Mouse (Mus musculus): ENCODE measurements at regions not wholly inside any gene's neighbourhood (a gene's known extent, or its start where the extent isn't known, plus 50 kb on each side); places are given as distances from the start of the nearest gene placed in this dataset.

DNA sequence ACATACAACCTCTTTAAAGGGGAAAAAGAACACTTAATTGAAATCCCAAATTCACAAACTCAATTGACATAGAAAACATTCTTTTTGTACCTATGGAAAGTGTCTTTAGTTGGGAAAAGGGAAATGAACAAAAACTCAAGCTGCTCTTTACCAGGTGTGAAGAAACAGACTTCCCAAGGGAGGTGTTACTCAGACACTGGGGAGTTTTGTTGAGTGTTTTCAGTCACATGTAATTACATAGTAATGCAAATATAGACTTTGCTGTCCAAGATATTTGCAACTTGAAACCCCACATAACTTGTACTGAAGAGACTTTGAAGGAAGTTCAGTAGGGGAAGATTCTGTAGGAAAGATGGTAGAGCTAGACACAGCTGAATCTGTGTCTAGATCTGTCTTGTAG is 547.7 kb upstream of the Zfp960 start:
- no peak overlapping the region for H3K27ac ChIP-seq (ENCODE audit: insufficient read depth, low read depth, low read length)
- H3K4me1 ChIP-seq (ENCODE audit: control insufficient read depth, insufficient read depth, low read length) = no peaks in the 10 kb centered on the region
- no peak overlapping the region for H3K4me3 ChIP-seq (ENCODE audit: insufficient read depth, low read length)
- TF ChIP-seq CTCF (IDR thresholded peaks at IDR 0.05; ENCODE audit: low read depth, low read length) = no peak
- no peak for TF ChIP-seq POLR2A (IDR thresholded peaks at IDR 0.05; ENCODE audit: borderline replicate concordance, low read depth, low read length)

DNA sequence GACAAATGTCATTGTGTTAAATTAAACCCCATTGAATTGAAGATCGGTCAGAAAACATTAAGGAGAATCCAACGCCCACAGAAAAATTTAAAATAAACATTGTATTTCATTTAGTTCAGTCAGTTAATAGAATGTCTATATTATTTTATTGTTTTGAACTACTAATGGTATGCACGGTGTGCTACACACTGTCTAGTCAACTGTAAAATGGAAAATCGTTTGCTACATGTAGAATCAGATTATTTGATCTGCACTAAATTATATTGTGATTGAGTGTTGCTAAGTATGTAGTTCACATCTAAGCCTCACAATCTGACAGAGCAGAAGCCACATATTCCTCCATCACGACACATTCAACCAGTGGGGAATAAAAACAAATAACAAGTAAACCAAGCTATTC is 570.0 kb upstream of the Zfp960 start:
- no peak for TF ChIP-seq CTCF (IDR thresholded peaks at IDR 0.05; ENCODE audit: low read depth, low read length)
- TF ChIP-seq POLR2A (IDR thresholded peaks at IDR 0.05; ENCODE audit: borderline replicate concordance, low read depth, low read length) = no peak
- peaks cover 4% of the 10 kb centered on the region for H3K4me1 ChIP-seq (ENCODE audit: control insufficient read depth, insufficient read depth, low read length)
- no peak overlapping the region for H3K4me3 ChIP-seq (ENCODE audit: insufficient read depth, low read length)
- H3K27ac ChIP-seq (ENCODE audit: insufficient read depth, low read depth, low read length) = no peak overlapping the region

DNA sequence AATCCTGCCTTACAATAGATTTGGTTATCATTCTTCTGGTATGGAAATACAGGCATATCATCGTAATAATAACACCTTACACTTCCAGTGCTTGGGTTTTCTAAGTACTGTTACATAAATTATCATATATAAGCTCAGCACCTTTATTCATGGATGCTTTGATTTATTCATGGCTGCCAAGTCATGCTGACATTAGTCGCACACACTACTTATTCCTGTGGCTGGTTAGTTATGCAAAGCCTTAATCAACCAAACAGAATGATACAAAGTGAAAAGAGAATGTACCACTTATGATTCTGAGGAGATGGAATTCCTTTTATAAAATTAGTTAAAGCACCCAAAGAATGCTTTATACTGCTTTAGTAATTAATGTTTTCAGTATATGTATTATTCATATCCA is 570.4 kb upstream of the Zfp960 start:
- H3K27ac ChIP-seq (ENCODE audit: insufficient read depth, low read depth, low read length) = no peak overlapping the region
- TF ChIP-seq POLR2A (IDR thresholded peaks at IDR 0.05; ENCODE audit: borderline replicate concordance, low read depth, low read length) = no peak
- TF ChIP-seq CTCF (IDR thresholded peaks at IDR 0.05; ENCODE audit: low read depth, low read length) = no peak
- peaks cover 4% of the 10 kb centered on the region for H3K4me1 ChIP-seq (ENCODE audit: control insufficient read depth, insufficient read depth, low read length)
- no peak overlapping the region for H3K4me3 ChIP-seq (ENCODE audit: insufficient read depth, low read length)

DNA sequence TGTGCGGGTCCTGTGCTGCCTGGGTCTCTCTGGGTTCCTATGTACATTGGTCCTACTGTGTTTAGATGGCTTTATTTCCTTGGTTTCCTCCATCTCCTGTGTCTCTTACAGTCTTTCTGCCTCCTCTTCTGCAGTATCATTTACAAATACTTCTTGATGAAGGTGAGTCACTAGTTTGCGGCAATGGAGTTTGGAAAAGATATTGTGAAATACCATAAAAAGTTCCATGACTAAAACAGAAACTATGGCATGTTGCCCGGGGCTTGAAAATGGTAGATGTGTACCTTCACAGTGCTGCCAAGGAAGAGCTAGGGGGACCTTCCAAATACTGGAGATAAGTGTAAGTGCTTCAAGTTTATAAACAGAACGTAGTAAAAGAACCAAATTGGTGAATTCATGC is 571.4 kb upstream of the Zfp960 start:
- Histone ChIP-seq H3K27ac (ENCODE audit: insufficient read depth, low read depth, low read length) (no peak overlapping the region), H3K4me3 (ENCODE audit: insufficient read depth, low read length) (no peak overlapping the region), H3K4me1 (ENCODE audit: control insufficient read depth, insufficient read depth, low read length) (peaks cover 4% of the 10 kb centered on the region)
- TF ChIP-seq POLR2A (IDR thresholded peaks at IDR 0.05; ENCODE audit: borderline replicate concordance, low read depth, low read length) (no peak), CTCF (IDR thresholded peaks at IDR 0.05; ENCODE audit: low read depth, low read length) (no peak)

DNA sequence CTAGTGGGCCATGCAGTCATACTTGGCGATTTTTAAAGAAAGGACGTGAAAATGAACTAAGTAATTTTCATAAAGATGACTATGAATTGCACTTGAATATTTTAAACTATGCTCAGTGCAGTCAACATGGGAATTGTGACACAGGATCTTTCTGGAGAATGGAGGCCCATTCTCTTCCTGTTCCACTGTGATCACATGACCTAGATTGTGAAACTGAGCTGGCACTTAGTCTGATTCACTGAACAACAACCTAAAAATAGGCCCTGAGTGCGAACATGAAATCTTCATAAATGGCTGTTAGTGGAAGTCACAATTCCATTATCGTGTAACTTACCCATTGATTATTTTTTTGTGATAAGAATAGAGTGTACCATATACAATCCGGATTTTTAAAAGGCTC is 577.6 kb upstream of the Zfp960 start:
- peak overlapping the region; percentile 51 for H3K27ac ChIP-seq (ENCODE audit: insufficient read depth, low read depth, low read length)
- TF ChIP-seq CTCF (IDR thresholded peaks at IDR 0.05; ENCODE audit: low read depth, low read length) (no peak), POLR2A (IDR thresholded peaks at IDR 0.05; ENCODE audit: borderline replicate concordance, low read depth, low read length) (no peak)
- peaks cover 6% of the 10 kb centered on the region for H3K4me1 ChIP-seq (ENCODE audit: control insufficient read depth, insufficient read depth, low read length)
- H3K4me3 ChIP-seq (ENCODE audit: insufficient read depth, low read length) = no peak overlapping the region

- Histone ChIP-seq H3K4me3 (ENCODE audit: insufficient read depth, low read length) (no peak overlapping the region), H3K4me1 (ENCODE audit: control insufficient read depth, insufficient read depth, low read length) (peaks cover 6% of the 10 kb centered on the region), H3K27ac (ENCODE audit: insufficient read depth, low read depth, low read length) (no peak overlapping the region)
- TF ChIP-seq CTCF (IDR thresholded peaks at IDR 0.05; ENCODE audit: low read depth, low read length) (no peak), POLR2A (IDR thresholded peaks at IDR 0.05; ENCODE audit: borderline replicate concordance, low read depth, low read length) (no peak)
These were observed 579.9 kb upstream of the Zfp960 start for GRCm38 (mm10) chr17:16483976-16484375.

GRCm38 (mm10) chr17:16481722-16482121 is 582.2 kb upstream of the Zfp960 start:
- TF ChIP-seq CTCF (IDR thresholded peaks at IDR 0.05; ENCODE audit: low read depth, low read length) = no peak
- no peak for TF ChIP-seq POLR2A (IDR thresholded peaks at IDR 0.05; ENCODE audit: borderline replicate concordance, low read depth, low read length)
- H3K4me1 ChIP-seq (ENCODE audit: control insufficient read depth, insufficient read depth, low read length) = peaks cover 5% of the 10 kb centered on the region
- H3K27ac ChIP-seq (ENCODE audit: insufficient read depth, low read depth, low read length) = no peak overlapping the region
- H3K4me3 ChIP-seq (ENCODE audit: insufficient read depth, low read length) = no peak overlapping the region

DNA sequence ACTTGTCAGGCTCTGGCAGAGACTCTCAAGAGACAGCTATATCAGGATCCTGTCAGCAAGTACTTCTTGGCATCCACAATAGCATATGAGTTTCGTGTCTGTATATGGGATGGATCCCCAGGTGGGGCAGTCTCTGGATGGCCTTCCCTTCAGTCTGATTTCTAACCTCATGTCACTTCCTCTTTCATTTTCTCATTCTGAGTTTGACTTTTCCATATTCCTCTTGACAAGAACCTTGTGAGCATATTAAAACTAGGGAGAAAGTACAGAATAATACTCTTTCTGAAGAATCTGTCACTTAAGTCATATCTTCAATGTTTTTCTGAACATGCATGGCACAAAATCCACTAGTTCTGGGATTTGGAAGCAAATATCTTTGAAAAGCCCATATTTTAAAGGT is 583.3 kb upstream of the Zfp960 start:
- Histone ChIP-seq H3K27ac (ENCODE audit: insufficient read depth, low read depth, low read length) (no peak overlapping the region), H3K4me1 (ENCODE audit: control insufficient read depth, insufficient read depth, low read length) (no peaks in the 10 kb centered on the region), H3K4me3 (ENCODE audit: insufficient read depth, low read length) (no peak overlapping the region)
- TF ChIP-seq POLR2A (IDR thresholded peaks at IDR 0.05; ENCODE audit: borderline replicate concordance, low read depth, low read length) = no peak
- TF ChIP-seq CTCF (IDR thresholded peaks at IDR 0.05; ENCODE audit: low read depth, low read length) = no peak

- Histone ChIP-seq H3K27ac (ENCODE audit: insufficient read depth, low read depth, low read length) (no peak overlapping the region), H3K4me3 (ENCODE audit: insufficient read depth, low read length) (no peak overlapping the region)
- no peak for TF ChIP-seq CTCF (IDR thresholded peaks at IDR 0.05; ENCODE audit: low read depth, low read length)
- TF ChIP-seq POLR2A (IDR thresholded peaks at IDR 0.05; ENCODE audit: borderline replicate concordance, low read depth, low read length) = no peak
These were observed 602.7 kb upstream of the Zfp960 start for GRCm38 (mm10) chr17:16461208-16461607.

DNA sequence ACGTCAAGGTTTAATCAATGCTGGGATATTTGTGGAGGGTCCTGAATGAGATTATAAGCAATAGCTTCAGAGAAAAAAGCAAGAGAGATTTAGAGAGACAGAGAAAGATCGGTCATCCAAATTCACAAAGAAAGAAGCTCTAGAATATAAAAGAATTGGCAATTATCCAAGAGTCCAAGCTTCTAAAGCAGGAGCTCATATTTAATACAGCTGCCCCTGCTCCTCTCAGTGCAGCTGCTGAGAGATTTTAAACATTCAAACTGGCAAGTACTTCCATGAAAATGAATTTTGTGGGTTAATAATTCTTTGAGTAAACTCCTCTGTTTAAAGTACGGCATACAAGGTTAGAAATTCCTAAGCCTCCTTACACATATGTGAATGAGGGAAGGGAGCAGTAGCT is 610.8 kb upstream of the Zfp960 start:
- no peak overlapping the region for H3K4me3 ChIP-seq (ENCODE audit: insufficient read depth, low read length)
- H3K27ac ChIP-seq (ENCODE audit: insufficient read depth, low read depth, low read length) = no peak overlapping the region
- H3K4me1 ChIP-seq (ENCODE audit: control insufficient read depth, insufficient read depth, low read length) = no peaks in the 10 kb centered on the region
- TF ChIP-seq CTCF (IDR thresholded peaks at IDR 0.05; ENCODE audit: low read depth, low read length) (no peak), POLR2A (IDR thresholded peaks at IDR 0.05; ENCODE audit: borderline replicate concordance, low read depth, low read length) (no peak)

More at GRCm38 (mm10) chr17:16461208-16461607, 602.7 kb upstream of the Zfp960 start:
- no peaks in the 10 kb centered on the region for H3K4me1 ChIP-seq (ENCODE audit: control insufficient read depth, insufficient read depth, low read length)

DNA sequence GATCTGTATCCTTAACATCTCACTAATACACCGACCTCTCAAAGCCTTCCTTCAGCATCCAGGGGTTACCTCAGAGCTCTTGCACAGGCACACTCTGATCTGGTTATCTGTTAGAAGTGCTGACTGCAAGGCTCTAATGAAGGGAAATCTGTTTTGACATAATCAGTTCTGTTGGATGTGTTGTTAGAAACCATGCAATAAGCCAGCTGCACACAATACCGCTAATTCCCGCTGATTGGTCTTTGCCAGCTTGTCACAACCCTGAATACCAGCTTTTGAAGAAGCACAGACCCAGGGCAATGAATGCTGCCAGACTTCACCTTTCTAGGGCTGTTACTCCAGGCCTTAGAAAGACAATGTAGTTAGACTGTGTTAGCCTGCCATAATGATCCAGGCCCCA is 613.7 kb upstream of the Rgmb start:
- H3K4me1 ChIP-seq (ENCODE audit: control insufficient read depth, insufficient read depth, low read length) = no peaks in the 10 kb centered on the region
- no peak overlapping the region for H3K4me3 ChIP-seq (ENCODE audit: insufficient read depth, low read length)
- TF ChIP-seq CTCF (IDR thresholded peaks at IDR 0.05; ENCODE audit: low read depth, low read length) (no peak), POLR2A (IDR thresholded peaks at IDR 0.05; ENCODE audit: borderline replicate concordance, low read depth, low read length) (no peak)
- H3K27ac ChIP-seq (ENCODE audit: insufficient read depth, low read depth, low read length) = no peak overlapping the region
